In the genomic region with DNA sequence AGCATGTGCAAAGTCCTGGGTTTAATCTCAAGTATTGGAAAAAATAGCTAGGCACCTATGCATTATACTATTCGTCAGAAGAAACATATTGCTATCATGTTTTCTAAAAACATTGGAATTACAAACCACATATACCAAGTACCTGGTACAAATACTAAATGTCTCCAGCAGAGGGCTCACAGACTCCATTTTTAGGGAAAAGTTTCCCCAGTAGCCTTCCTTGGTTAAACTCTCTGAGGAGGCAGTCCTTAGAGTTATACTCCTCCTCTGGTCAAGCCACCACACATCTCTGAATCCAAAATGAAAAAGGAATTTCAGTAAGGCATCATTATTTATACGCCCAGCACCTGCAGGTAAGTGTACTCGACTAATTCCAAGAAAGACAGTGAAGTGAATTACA, we compare ENCODE assay signal across 8 mouse cellular contexts.
A peak's percentile ranks its signal among the peaks of the same experiment; 100 is the strongest.
DNase-seq lines count a peak whose midpoint lies in the region; ATAC-seq and TF ChIP-seq lines count a peak whose summit lies in the region.

No protein-coding gene starts in this region.

- H3K9ac ChIP-seq in hindbrain, embryonic 14.5 days = no peak overlapping the region

- H3K27me3 ChIP-seq in hindbrain, embryonic 14.5 days (ENCODE audit: control insufficient read depth, insufficient read depth, low read length) = no peaks in the 10 kb centered on the region

- H3K36me3 ChIP-seq in hindbrain, embryonic 14.5 days (replicated peaks; ENCODE audit: control insufficient read depth, insufficient read depth) = no peaks in the 10 kb centered on the region

- peak; percentile 20 for DNase-seq in gastrocnemius, adult 2 months
- DNase-seq in gastrocnemius, postnatal 25 days = no peak
- peak; percentile 71 for DNase-seq in ZHBTc4 (ENCODE audit: low read depth, low spot score)
- DNase-seq in embryo, embryonic 10.5 days (ENCODE audit: low spot score) = peak; percentile 84
- peak; percentile 91 for DNase-seq in hindbrain, embryonic 14.5 days (ENCODE audit: low spot score)
- peak; percentile 33 for DNase-seq in layer of hippocampus, adult 9-10 months (ENCODE audit: low spot score)
- DNase-seq in mesoderm, embryonic 11.5 days (ENCODE audit: low read depth, low spot score) = peak; percentile 66
- peak; percentile 18 for DNase-seq in yolk sac, embryonic 10.5 days (ENCODE audit: low spot score)

- no peak overlapping the region for H3K4me2 ChIP-seq in hindbrain, embryonic 14.5 days (replicated peaks)

- intact Hi-C loops in gastrocnemius, adult 2 months (cut with DNase I) = loop anchor here (2.0 kb wide), 1 partner anchor 176 kb away; no protein-coding TSS in a partner anchor

- WGBS in hindbrain, embryonic 14.5 days = 36% methylated on average over 3 of the region's 3 CpGs

- peak; percentile 64 for TF ChIP-seq CTCF in gastrocnemius, adult 2 months (IDR thresholded peaks at IDR 0.05)

- H3K4me3 ChIP-seq in gastrocnemius, adult 2 months = no peak overlapping the region
- H3K4me3 ChIP-seq in hindbrain, embryonic 14.5 days (replicated peaks; ENCODE audit: low read length) = no peak overlapping the region

- no peaks in the 10 kb centered on the region for H3K4me1 ChIP-seq in hindbrain, embryonic 14.5 days (replicated peaks; ENCODE audit: control insufficient read depth, insufficient read depth, low read length)

- no peaks in the 10 kb centered on the region for H3K9me3 ChIP-seq in hindbrain, embryonic 14.5 days (ENCODE audit: control insufficient read depth, low read length)

- no peak overlapping the region for H3K27ac ChIP-seq in gastrocnemius, adult 2 months
- no peak overlapping the region for H3K27ac ChIP-seq in hindbrain, embryonic 14.5 days

- ATAC-seq in hindbrain, embryonic 14.5 days (ENCODE audit: low FRiP score) = peak; percentile 60; the same call in 1 of the 2 replicates
